Mouse (Mus musculus) liver, postnatal 0 days (tissue): ENCODE data around the gene Ciz1.

Experiments
- CTCF ChIP-seq: sonication (generic); IDR thresholded peaks from 2 replicates; pipeline ENCODE4 v1.5.1; 2016; ENCODE audit warnings: antibody characterized with exemption, low read depth
- EP300 ChIP-seq: IDR thresholded peaks from 2 replicates; pipeline ENCODE4 v1.6.1; 2016; ENCODE audit warnings: antibody characterized with exemption, low read depth, mild to moderate bottlenecking

DNA sequence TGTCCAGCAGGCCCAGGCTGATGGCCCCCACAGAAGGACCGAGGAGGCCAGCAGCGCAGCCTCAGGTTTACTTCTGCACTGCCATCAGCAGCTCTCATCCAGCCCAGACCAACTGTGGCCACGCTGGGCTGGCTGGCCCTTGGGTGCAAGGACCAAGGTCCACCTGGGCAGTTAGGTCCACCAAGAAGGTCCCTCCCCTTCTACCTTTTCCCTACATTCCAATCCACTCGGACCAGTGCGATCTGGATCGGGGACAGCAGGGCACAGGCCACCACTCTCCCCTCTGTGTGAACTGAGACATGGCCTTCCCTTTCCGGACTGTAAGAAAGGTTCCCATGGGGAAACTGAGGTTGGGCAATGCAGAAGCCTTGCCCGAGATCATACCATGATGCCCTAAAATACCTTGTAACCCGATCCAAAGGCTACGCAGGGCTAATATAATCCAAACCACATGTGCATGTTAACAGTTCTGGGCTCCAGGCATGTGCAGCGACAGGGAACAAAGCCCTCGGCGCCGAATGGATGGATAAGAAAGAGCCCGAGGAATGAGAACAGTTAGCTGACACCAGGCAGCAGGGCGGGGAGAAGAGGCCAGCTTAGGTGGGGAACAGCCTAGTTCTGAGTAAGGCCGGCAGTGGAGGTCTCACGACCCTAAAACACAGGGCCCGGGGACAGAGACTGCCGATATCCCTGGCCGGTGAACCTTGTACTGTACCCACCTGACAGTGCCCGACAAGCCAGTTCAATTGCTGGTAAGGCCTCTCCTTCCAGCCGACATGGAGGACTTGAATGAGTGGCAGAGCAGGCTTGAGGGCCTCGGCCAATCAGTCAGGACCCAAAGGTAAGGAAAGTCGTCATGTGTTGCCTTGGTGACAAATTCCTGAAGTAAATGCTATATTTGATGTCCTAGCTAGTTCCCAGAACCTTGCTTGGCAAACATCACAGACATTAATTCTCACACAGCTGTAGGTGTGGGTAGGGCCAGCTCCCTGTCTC lies 56.6 kb downstream of the Ciz1 start:
- TF ChIP-seq CTCF: no peak
- peak; percentile 83 for TF ChIP-seq EP300
